Mouse (Mus musculus) regulatory T cell (primary cell): ENCODE results near the gene Tent5a.

Source experiments
- in situ Hi-C: fragments of 300-600 bp; cut with MboI, MseI; formaldehyde crosslinking; loops from one replicate; pipeline ENCODE4 v1.15.1; 2025; ENCODE audit warnings: high pct_unique_total_duplicates

The Tent5a gene

GRCm38 (mm10) chr9:85320167-85320951, 6.8 kb downstream of the Tent5a start:
- in situ Hi-C loops = loop anchor here (10.0 kb wide), 3 partner anchors 386 to 1516 kb away; partner anchors contain the start of gene Elovl4

GRCm38 (mm10) chr9:85316122-85316521, 11.0 kb downstream of the Tent5a start:
- in situ Hi-C loops = no loop called here

- in situ Hi-C loops = no loop called here
These were observed 14.7 kb downstream of the Tent5a start, which contains the start of gene Gm11114 for GRCm38 (mm10) chr9:85312473-85312872. Gm11114 (plus strand) TSS chr9:85312773.

GRCm38 (mm10) chr9:85303378-85303777, 23.8 kb downstream of the Tent5a start:
- in situ Hi-C loops = no loop called here

- in situ Hi-C loops = no loop called here
These were observed 24.3 kb downstream of the Tent5a start for GRCm38 (mm10) chr9:85302849-85303248.

GRCm38 (mm10) chr9:85274114-85274513, 53.0 kb downstream of the Tent5a start:
- in situ Hi-C loops = no loop called here
